In the genomic region with DNA sequence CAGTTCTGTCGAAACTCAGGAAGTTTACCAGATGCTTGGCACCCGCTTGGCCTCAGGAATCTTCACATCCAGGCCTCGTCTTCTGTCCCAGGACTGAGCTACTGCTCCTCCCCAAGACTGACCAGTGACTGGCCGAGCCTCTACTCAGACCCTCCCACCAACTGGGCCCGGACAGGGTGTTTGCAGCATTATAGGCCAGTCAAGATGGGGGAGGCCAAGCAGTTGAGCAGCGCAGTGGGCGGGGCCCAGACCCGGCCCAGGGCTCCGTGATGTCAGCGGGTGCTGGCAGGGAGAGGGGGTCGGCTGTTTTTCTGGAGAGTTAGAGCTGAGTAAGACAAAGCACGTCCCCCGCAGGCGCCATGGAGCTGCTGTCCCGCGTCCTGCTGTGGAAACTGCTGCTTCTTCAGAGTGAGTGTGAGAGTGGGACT, we compare ENCODE assay signal across 8 mouse cellular contexts. TPM values are rescaled to one million over a fixed set of nuclear protein-coding genes. Genes with fewer than 3 reads are reported as not detected.
DNase-seq lines count a peak whose midpoint lies in the region; ATAC-seq and TF ChIP-seq lines count a peak whose summit lies in the region.

A gene (plus strand): TSS at position 198 of the 428 bp plus-strand sequence.

- peaks cover 17% of the 10 kb centered on the region for H3K36me3 ChIP-seq in embryonic facial prominence, embryonic 15.5 days
- peaks cover 2% of the 10 kb centered on the region; the same call in 1 of the 2 replicates for H3K36me3 ChIP-seq in heart, embryonic 15.5 days
- H3K36me3 ChIP-seq in stomach, postnatal 0 days (ENCODE audit: control insufficient read depth, insufficient read depth, low read length) = peaks cover 4% of the 10 kb centered on the region; the same call in 1 of the 2 replicates

- ATAC-seq in embryonic facial prominence, embryonic 15.5 days (ENCODE audit: insufficient number of reproducible peaks, low FRiP score, low TSS enrichment, low read depth) = peak; percentile 85
- peak; percentile 87 for ATAC-seq in heart, embryonic 15.5 days (replicated peaks; ENCODE audit: insufficient number of reproducible peaks, insufficient read depth, low FRiP score, low read depth)
- peak; percentile 91 for ATAC-seq in stomach, postnatal 0 days (ENCODE audit: low FRiP score, low TSS enrichment)
- no peak for ATAC-seq in granulocyte monocyte progenitor cell, adult 5-6 weeks (replicated peaks; ENCODE audit: poor library complexity, severe bottlenecking)

- 5% methylated on average over 16 of the region's 16 CpGs for WGBS in embryonic facial prominence, embryonic 15.5 days
- 5% methylated on average over 16 of the region's 16 CpGs for WGBS in heart, embryonic 15.5 days
- WGBS in stomach, postnatal 0 days = 9% methylated on average over 16 of the region's 16 CpGs

- H3K4me2 ChIP-seq in embryonic facial prominence, embryonic 15.5 days (replicated peaks) = peak within 1 kb of the TSS; percentile 91
- peak within 1 kb of the TSS; percentile 85 for H3K4me2 ChIP-seq in heart, embryonic 15.5 days
- H3K4me2 ChIP-seq in stomach, postnatal 0 days (replicated peaks; ENCODE audit: low read depth) = peak within 1 kb of the TSS; percentile 97

- peak within 1 kb of the TSS; percentile 51 for H3K9ac ChIP-seq in embryonic facial prominence, embryonic 15.5 days
- peak within 1 kb of the TSS; percentile 62 for H3K9ac ChIP-seq in heart, embryonic 15.5 days
- peak within 1 kb of the TSS; percentile 69 for H3K9ac ChIP-seq in stomach, postnatal 0 days (ENCODE audit: low read length)

- no peaks in the 10 kb centered on the region for H3K9me3 ChIP-seq in embryonic facial prominence, embryonic 15.5 days (replicated peaks)
- H3K9me3 ChIP-seq in heart, embryonic 15.5 days (replicated peaks) = no peaks in the 10 kb centered on the region
- H3K9me3 ChIP-seq in stomach, postnatal 0 days (ENCODE audit: control insufficient read depth, low read length) = no peaks in the 10 kb centered on the region

- H3K4me3 ChIP-seq in embryonic facial prominence, embryonic 15.5 days (replicated peaks) = peak within 1 kb of the TSS; percentile 55
- peak within 1 kb of the TSS; percentile 53 for H3K4me3 ChIP-seq in heart, embryonic 15.5 days
- peak within 1 kb of the TSS; percentile 53 for H3K4me3 ChIP-seq in stomach, postnatal 0 days (ENCODE audit: low read depth, low read length)

- TF ChIP-seq EP300 in stomach, postnatal 0 days (optimal IDR thresholded peaks at IDR 0.05) = no peak

- peak; percentile 56 for DNase-seq in urinary bladder, adult 2 months (ENCODE audit: low spot score)
- DNase-seq in urinary bladder, postnatal 10 days (ENCODE audit: low spot score) = no peak
- DNase-seq in kidney, postnatal 10 days = peak; percentile 95
- peak; percentile 90 to 97 for DNase-seq in lung, postnatal 4 days
- DNase-seq in stomach, postnatal 0 days (ENCODE audit: low spot score) = peak; percentile 81

- H3K4me1 ChIP-seq in embryonic facial prominence, embryonic 15.5 days = peaks cover 46% of the 10 kb centered on the region
- H3K4me1 ChIP-seq in heart, embryonic 15.5 days (replicated peaks) = peaks cover 42% of the 10 kb centered on the region
- 0 out of 2 replicates have a peak, but pooled peaks cover 3% of the 10 kb centered on the region for H3K4me1 ChIP-seq in stomach, postnatal 0 days (replicated peaks; ENCODE audit: control insufficient read depth, insufficient read depth)

- no peaks in the 10 kb centered on the region for H3K27me3 ChIP-seq in embryonic facial prominence, embryonic 15.5 days
- H3K27me3 ChIP-seq in heart, embryonic 15.5 days = peaks cover 5% of the 10 kb centered on the region; the same call in 1 of the 2 replicates
- no peaks in the 10 kb centered on the region for H3K27me3 ChIP-seq in stomach, postnatal 0 days (ENCODE audit: control insufficient read depth, insufficient read depth, low read length)

- no peak for TF ChIP-seq CTCF in stomach, postnatal 0 days (IDR thresholded peaks at IDR 0.05; ENCODE audit: low read depth)

- H3K27ac ChIP-seq in embryonic facial prominence, embryonic 15.5 days (replicated peaks) = peak within 1 kb of the TSS; percentile 89
- peak within 1 kb of the TSS; percentile 85 for H3K27ac ChIP-seq in heart, embryonic 15.5 days
- H3K27ac ChIP-seq in stomach, postnatal 0 days (replicated peaks) = peak within 1 kb of the TSS; percentile 97

RNA-seq across cellular contexts. Expression of the gene that starts here (rescaled TPM):
- polyA plus RNA-seq in urinary bladder, adult 2 months (2012; rRNA removed) = 377 and 402 TPM in 2 replicates
- 137 and 141 TPM in 2 replicates for polyA plus RNA-seq in embryonic facial prominence, embryonic 15.5 days (2015; fragmentation: Nextera tagmentation; extraction: Ambion mirVana)
- polyA plus RNA-seq in heart, embryonic 15.5 days (2015; fragmentation: Nextera tagmentation; extraction: Ambion mirVana) = 72.7 and 91.4 TPM in 2 replicates
- polyA plus RNA-seq in stomach, postnatal 0 days (2015; fragmentation: Nextera tagmentation; extraction: Ambion mirVana) = 79.4 and 88.4 TPM in 2 replicates
- total RNA-seq in granulocyte monocyte progenitor cell, adult 5-6 weeks (2014; fragmentation: Nextera tagmentation) = 0.39 TPM in 1 of 2 replicates, not detected in the other
- not detected in 2 replicates for total RNA-seq in granulocyte monocyte progenitor cell, adult 5-6 weeks (2017)
